ENCODE assay signal across 7 mouse cellular contexts in genomic region chr7:70352617-70353016, GRCm38 (mm10). TPM values are rescaled to one million over a fixed set of nuclear protein-coding genes. Genes with fewer than 3 reads are reported as not detected.
DNase-seq lines count a peak whose midpoint lies in the region; ATAC-seq and TF ChIP-seq lines count a peak whose summit lies in the region.

No protein-coding gene starts in this region.

- WGBS in hindbrain, embryonic 10.5 days = 2% methylated on average over 3 of the region's 3 CpGs
- WGBS in liver, embryonic 14.5 days (ENCODE audit: insufficient replicate concordance) = 6% methylated on average over 3 of the region's 3 CpGs

- H3K27ac ChIP-seq in hindbrain, embryonic 10.5 days = peak overlapping the region; percentile 98
- H3K27ac ChIP-seq in liver, embryonic 14.5 days = no peak overlapping the region

- TF ChIP-seq EP300 in liver, embryonic 14.5 days (IDR thresholded peaks at IDR 0.05; ENCODE audit: low read depth) = no peak

- no peak for TF ChIP-seq CTCF in liver, embryonic 14.5 days (IDR thresholded peaks at IDR 0.05; ENCODE audit: low read depth)

- H3K9me3 ChIP-seq in hindbrain, embryonic 10.5 days = no peaks in the 10 kb centered on the region
- no peaks in the 10 kb centered on the region for H3K9me3 ChIP-seq in liver, embryonic 14.5 days (ENCODE audit: control insufficient read depth, low read length)

- ATAC-seq in liver, embryonic 14.5 days (ENCODE audit: insufficient read depth) = no peak

- peaks cover 57% of the 10 kb centered on the region for H3K27me3 ChIP-seq in hindbrain, embryonic 10.5 days (ENCODE audit: insufficient read depth, poor library complexity, severe bottlenecking)
- peaks cover 43% of the 10 kb centered on the region for H3K27me3 ChIP-seq in liver, embryonic 14.5 days (ENCODE audit: control insufficient read depth, insufficient read depth, low read length)

- H3K9ac ChIP-seq in liver, embryonic 14.5 days (replicated peaks) = no peak overlapping the region

- peak overlapping the region; percentile 93 for H3K4me3 ChIP-seq in hindbrain, embryonic 10.5 days
- no peak overlapping the region for H3K4me3 ChIP-seq in liver, embryonic 14.5 days (ENCODE audit: insufficient read depth in 1 of 2, low read depth in 2 of 2, low read length in 2 of 2)

- peaks cover 82% of the 10 kb centered on the region for H3K4me1 ChIP-seq in hindbrain, embryonic 10.5 days (replicated peaks)
- no peaks in the 10 kb centered on the region for H3K4me1 ChIP-seq in liver, embryonic 14.5 days (replicated peaks; ENCODE audit: control insufficient read depth in 2 of 2, insufficient read depth in 2 of 2, low read length in 1 of 2)

- peaks cover 34% of the 10 kb centered on the region for H3K36me3 ChIP-seq in hindbrain, embryonic 10.5 days
- no peaks in the 10 kb centered on the region for H3K36me3 ChIP-seq in liver, embryonic 14.5 days (replicated peaks; ENCODE audit: control insufficient read depth, insufficient read depth, low read depth)

- H3K4me2 ChIP-seq in liver, embryonic 14.5 days (ENCODE audit: low read depth) = peak overlapping the region; percentile 43

- DNase-seq in testis, postnatal 10 days (ENCODE audit: low spot score) = peak; percentile 27
- DNase-seq in testis, postnatal 14 days (ENCODE audit: low spot score) = no peak
- DNase-seq in hindbrain, embryonic 10.5 days (ENCODE audit: low spot score) = no peak
- no peak for DNase-seq in liver, embryonic 14.5 days (ENCODE audit: low read depth in 3 of 3, low spot score in 3 of 3)
- DNase-seq in right cerebral cortex, postnatal 14 days = no peak
- DNase-seq in cerebellum, adult 9-10 months = no peak
- no peak for DNase-seq in gastrocnemius, adult 8-10 months (ENCODE audit: low spot score in 2 of 2)

RNA-seq across cellular contexts. Expression of gene Nr2f2, which starts 13.9 kb away (rescaled TPM):
- 83.4 and 86.4 TPM in 2 replicates for polyA plus RNA-seq in hindbrain, embryonic 10.5 days (2016; fragmentation: Nextera tagmentation; extraction: Ambion mirVana)
- polyA plus RNA-seq in liver, embryonic 14.5 days (2012; rRNA removed) = 10.1 and 12.0 TPM in 2 replicates
- 6.3 and 8.5 TPM in 2 replicates for polyA plus RNA-seq in liver, embryonic 14.5 days (2014; fragmentation: Nextera tagmentation; extraction: Ambion mirVana)
- total RNA-seq in gastrocnemius, adult 8-10 months (2022) = 10 to 100 TPM; 18.0 to 21.0 (median 20.2) TPM
